Mouse (Mus musculus): ENCODE data around the gene Acnat1. TPM values are rescaled to one million over a fixed set of nuclear protein-coding genes. Genes with fewer than 3 reads are reported as not detected.
"Not testable (repeated sequence)": the region's sequence is repeated elsewhere in the genome, so short reads cannot be mapped to it uniquely, and the experiment has no call there.

The Acnat1 gene
- polyA plus RNA-seq, 1 experiment from 2014 or later: not detected

DNA sequence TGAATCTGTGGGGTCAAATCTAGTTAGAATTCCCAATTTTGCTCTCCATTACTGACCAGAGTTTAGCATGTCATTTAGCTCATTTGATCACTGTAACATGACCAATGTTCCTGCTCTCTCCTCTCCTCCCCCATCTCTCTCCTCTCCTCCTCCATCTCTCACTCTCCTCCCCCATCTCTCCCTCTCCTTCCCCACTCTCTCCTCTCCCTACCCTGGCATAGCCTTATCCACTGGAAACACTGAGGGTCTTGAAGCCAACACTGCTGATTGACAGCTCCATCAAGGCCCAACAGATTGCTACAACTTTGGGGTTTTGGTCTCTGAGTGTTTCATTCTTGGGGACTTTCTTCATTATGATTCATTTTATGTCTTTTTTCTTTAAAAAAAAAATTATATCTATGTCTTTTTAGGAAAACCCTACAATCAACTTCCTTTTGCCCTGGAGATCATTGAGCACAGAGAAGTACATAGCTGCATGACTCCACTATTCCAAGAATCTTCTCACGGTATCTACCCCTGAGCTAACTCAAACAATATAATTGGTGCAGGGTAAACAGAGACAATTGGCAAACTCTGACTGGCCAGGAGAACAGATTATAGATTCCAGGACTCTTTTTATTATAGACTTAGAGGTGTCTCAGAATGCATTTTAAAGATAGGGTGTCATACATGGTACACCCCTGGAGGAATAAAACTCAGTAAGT lies 21.7 kb downstream of the Acnat1 start:
- Histone ChIP-seq H3K27me3 (replicated peaks) (no peaks in the 10 kb centered on the region), H3K27ac (replicated peaks) (no peak overlapping the region), H3K9me3 (no peaks in the 10 kb centered on the region), H3K9ac (no peak overlapping the region), H3K4me1 (no peaks in the 10 kb centered on the region), H3K36me3 (no peaks in the 10 kb centered on the region), H3K4me2 (no peak overlapping the region), H3K4me3 (no peak overlapping the region)
- 75% methylated on average over 1 of the region's 1 CpGs for WGBS
- no peak for ATAC-seq (ENCODE audit: extremely low read depth, insufficient number of reproducible peaks, low FRiP score, low TSS enrichment)

GRCm38 (mm10) chr4:49451133-49451847 lies 22.4 kb downstream of the Acnat1 start:
- not testable (repeated sequence) for H3K36me3 ChIP-seq; H3K9ac ChIP-seq; H3K4me1 ChIP-seq; H3K27ac ChIP-seq (replicated peaks); H3K9me3 ChIP-seq; H3K4me3 ChIP-seq; H3K4me2 ChIP-seq; H3K27me3 ChIP-seq (replicated peaks); ATAC-seq (ENCODE audit: extremely low read depth, insufficient number of reproducible peaks, low FRiP score, low TSS enrichment)
- 79% methylated on average over 1 of the region's 1 CpGs for WGBS

DNA sequence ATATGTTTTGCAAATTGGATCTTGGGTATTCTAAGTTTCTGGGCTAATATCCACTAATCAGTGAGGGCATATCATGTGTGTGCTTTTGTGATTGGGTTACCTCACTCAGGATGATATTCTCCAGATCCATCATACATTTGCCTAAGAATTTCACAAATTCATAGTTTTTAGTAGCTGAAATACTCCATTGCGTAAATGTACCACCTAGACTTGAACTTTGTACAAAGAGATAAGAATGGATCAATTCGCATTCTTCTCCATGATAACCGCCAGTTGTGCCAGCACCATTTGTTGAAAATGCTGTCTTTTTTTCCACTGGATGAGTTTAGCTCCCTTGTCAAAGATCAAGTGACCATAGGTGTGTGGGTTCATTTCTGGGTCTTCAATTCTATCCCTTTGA lies 36.7 kb downstream of the Acnat1 start:
- H3K27ac ChIP-seq (replicated peaks); H3K9ac ChIP-seq; H3K9me3 ChIP-seq; H3K4me2 ChIP-seq; H3K4me1 ChIP-seq; H3K4me3 ChIP-seq; H3K36me3 ChIP-seq; H3K27me3 ChIP-seq (replicated peaks); ATAC-seq (ENCODE audit: extremely low read depth, insufficient number of reproducible peaks, low FRiP score, low TSS enrichment): not testable (repeated sequence)
- WGBS: 84% methylated on average over 3 of the region's 3 CpGs

GRCm38 (mm10) chr4:49410151-49410550 lies 63.6 kb downstream of the Acnat1 start:
- not testable (repeated sequence) for H3K9ac ChIP-seq; H3K9me3 ChIP-seq; H3K4me2 ChIP-seq; H3K4me1 ChIP-seq; H3K27me3 ChIP-seq (replicated peaks); ATAC-seq (ENCODE audit: extremely low read depth, insufficient number of reproducible peaks, low FRiP score, low TSS enrichment); H3K27ac ChIP-seq (replicated peaks); H3K4me3 ChIP-seq; H3K36me3 ChIP-seq
- 79% methylated on average over 2 of the region's 2 CpGs for WGBS

DNA sequence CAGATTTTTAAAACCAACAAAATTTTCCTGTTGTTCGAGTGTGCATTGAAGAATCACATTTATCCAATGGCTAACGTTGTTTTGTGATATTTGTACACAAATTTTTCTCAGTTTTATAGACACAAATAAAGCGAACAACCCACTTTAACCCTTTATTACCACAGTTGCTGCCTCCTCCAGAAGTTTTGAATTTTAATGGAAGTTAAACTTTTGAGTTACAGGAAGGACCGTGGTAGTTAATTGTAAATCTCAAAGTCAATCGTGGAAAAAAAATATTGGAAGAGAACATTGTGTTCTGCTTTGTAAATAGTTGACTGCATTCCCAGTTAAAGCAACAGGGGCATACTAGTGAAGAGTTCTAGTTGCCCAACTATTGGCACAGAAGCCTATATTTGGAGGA lies 65.8 kb downstream of the Acnat1 start, which contains the start of gene Acnat2:
Gene Acnat2 (minus strand): TSS at position 195 of the 400 bp plus-strand sequence.
- H3K4me2 ChIP-seq; H3K36me3 ChIP-seq; H3K4me1 ChIP-seq; H3K4me3 ChIP-seq; H3K27me3 ChIP-seq (replicated peaks); H3K9me3 ChIP-seq; H3K27ac ChIP-seq (replicated peaks); ATAC-seq (ENCODE audit: extremely low read depth, insufficient number of reproducible peaks, low FRiP score, low TSS enrichment); H3K9ac ChIP-seq: not testable (repeated sequence)
- WGBS: 76% methylated on average over 5 of the region's 5 CpGs

Other genes with a start within 250 kb of the Acnat1 start
- not detected in 2 replicates for gene Acnat2, start 65.8 kb downstream of the Acnat1 start, polyA plus RNA-seq (2015; fragmentation: Nextera tagmentation; extraction: Ambion mirVana)
- 0.08 TPM in 2 replicates for gene Baat, start 32.6 kb upstream of the Acnat1 start, polyA plus RNA-seq (2015; fragmentation: Nextera tagmentation; extraction: Ambion mirVana)
- gene Mrpl50, start 47.2 kb upstream of the Acnat1 start, polyA plus RNA-seq (2015; fragmentation: Nextera tagmentation; extraction: Ambion mirVana): 57.7 and 63.0 TPM in 2 replicates
- 5.9 and 6.0 TPM in 2 replicates for gene Zfp189, start 47.3 kb upstream of the Acnat1 start, polyA plus RNA-seq (2015; fragmentation: Nextera tagmentation; extraction: Ambion mirVana)
- 0.32 and 4.8 TPM in 2 replicates for gene Aldob, start 75.6 kb upstream of the Acnat1 start, polyA plus RNA-seq (2015; fragmentation: Nextera tagmentation; extraction: Ambion mirVana)
- 45.0 and 49.9 TPM in 2 replicates for gene Tmem246, start 124.0 kb upstream of the Acnat1 start, polyA plus RNA-seq (2015; fragmentation: Nextera tagmentation; extraction: Ambion mirVana)
- 21.8 and 23.8 TPM in 2 replicates for gene Rnf20, start 158.1 kb upstream of the Acnat1 start, polyA plus RNA-seq (2015; fragmentation: Nextera tagmentation; extraction: Ambion mirVana)
- 0.04 and 0.06 TPM in 2 replicates for gene Ppp3r2, start 208.1 kb upstream of the Acnat1 start, polyA plus RNA-seq (2015; fragmentation: Nextera tagmentation; extraction: Ambion mirVana)